Mouse (Mus musculus): ENCODE results near the gene Rps26. TPM values are rescaled to one million over a fixed set of nuclear protein-coding genes. Genes with fewer than 3 reads are reported as not detected.

Gene Rps26
- polyA plus RNA-seq (2017; shearing (Covaris generic)) = 866 TPM

DNA sequence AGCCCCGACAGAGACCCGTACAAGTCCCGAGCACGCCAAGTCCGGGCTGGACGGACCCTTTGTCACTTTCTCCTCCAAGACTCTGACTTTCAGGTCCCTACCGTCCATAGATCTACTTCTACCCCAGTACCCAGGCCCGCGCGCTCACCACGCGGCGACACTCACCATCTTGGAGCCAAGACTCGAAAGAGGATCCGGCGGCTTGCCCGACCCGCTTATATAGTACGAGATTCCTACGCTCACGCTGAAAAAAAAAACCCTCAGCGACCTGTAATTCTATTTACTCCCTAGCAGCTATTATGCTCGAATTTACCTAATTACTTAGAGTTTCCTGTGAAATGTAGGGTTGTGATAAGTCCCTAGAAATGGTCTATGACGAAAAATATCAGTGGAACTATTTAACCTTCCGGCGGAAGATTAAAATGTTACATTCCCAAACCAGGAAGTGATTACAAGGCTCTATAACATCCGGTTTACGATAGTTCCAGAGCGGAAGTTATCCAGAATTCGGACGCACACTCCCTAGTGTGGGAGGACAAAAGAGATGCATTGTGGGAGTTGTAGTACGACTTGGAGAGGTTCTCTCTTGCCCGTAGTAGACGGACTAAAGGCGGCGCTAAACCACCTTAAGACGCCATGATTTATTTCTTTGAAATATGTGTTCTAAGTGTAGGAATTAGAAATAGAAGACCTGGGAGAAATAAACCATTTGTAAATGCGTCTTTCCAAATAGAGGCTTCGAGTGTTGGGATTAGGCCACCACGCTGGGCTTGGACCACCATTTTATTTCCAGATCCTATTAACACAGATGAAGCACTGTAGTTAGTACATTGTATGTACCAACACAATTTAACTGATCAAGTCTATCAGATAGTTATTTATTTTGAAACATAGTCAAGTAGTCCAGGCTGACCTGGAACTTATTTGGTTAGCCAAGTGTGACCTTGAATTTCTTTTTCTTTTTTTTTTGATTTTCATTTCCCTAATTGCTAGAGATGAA is at the start of gene Rps26:
Gene Rps26 (minus strand): TSS at position 437 of the 1,000 bp plus-strand sequence.

GRCm38 (mm10) chr10:128673763-128674468 is 47.4 kb upstream of the Rps26 start, which contains the start of gene Suox:
TSS of gene Suox (minus strand) at chr10:128674073.

DNA sequence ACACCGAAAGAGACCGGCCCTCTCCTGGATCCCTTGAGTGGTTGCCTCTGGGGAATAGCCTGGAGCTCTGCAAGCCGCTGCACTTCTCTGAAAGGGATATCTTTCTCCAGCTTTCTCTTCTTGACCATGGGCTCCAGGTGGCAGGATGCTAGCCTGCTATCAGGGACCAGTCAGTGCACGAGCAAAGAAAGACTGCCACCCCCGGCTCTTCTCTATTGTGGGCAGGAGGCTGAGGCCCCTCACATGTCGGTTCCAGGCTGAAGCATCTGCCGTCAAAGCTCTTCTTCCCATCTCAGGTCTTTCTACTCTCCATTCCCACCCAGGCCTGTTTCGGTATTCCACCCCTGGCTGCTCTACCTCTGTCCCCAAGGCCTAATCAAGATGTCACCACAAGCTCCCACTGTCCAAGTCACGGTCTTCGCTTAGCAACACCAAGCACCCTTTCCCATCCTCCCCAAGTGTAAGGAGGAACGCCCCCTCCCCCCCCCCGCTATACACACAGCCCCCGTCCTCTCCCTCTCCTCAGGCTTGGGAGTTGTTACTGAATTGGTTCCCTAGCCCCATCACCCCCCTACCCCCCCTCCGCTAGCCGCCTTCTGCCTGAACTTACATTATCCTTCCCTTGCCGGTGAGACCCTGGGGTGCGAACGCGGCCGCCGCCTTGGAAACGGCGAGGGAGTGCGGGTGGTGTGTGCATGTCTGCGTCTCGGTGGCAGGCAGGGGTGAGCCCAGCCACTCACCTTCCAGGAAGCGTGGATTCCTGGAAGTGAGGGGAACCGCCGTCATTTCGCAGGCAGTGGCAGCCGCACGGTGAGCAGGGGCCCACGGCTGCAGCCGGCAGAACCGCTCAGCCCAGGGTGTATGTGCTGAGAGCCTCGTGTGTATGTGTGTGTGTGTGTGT is 18.8 kb upstream of the Rps26 start, which contains the start of gene Ikzf4:
Gene Ikzf4 (minus strand): TSS at position 881 of the 901 bp plus-strand sequence.

DNA sequence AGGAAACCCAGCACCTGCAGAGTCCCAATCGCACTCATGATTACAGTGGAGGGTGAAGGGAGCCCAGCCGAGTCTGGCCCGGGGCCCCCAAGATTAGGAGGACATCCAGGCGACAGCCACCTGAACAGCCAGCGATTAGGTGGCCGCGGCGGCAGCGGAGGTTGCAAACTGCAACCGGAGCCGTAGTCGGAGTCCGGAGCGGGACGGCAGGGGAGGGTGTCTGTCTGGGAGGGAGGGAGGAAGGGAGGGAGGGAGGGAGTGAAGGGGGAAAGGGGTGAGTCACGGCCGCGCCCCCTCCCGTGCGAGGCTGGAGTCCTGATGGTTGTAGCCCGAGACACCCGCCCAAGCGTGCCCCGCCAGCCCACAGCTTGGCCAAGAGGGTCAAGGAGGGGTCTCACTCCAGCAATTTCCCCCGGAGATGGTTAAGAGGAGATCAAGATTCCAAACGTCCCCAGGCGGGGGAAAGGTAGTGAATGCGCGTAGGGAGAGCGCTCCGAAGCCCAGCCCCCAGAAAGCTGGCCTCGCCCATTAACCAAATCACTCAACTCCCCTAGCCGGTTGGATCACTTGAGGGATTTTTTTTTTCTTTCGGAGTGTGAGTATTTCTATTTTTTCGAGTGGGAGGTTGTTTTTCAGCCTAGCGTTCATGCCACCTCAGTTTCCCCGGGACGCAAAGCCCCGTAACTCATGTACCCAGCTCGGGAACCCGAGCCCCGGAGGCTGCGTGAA is 36.9 kb downstream of the Rps26 start, which contains the start of gene Erbb3:
Gene Erbb3 (minus strand): TSS at position 189 of the 729 bp plus-strand sequence.

Other genes with a start within 250 kb of the Rps26 start
- gene Ankrd52, start 249.6 kb downstream of the Rps26 start, polyA plus RNA-seq (2017; shearing (Covaris generic)) = 1.5 TPM
- gene Slc39a5, start 225.5 kb downstream of the Rps26 start, polyA plus RNA-seq (2017; shearing (Covaris generic)) = not detected
- 131 TPM for gene Nabp2, start 215.3 kb downstream of the Rps26 start, polyA plus RNA-seq (2017; shearing (Covaris generic))
- 50.5 TPM for gene Rnf41, start 215.1 kb downstream of the Rps26 start, polyA plus RNA-seq (2017; shearing (Covaris generic))
- gene Smarcc2, start 167.5 kb downstream of the Rps26 start, polyA plus RNA-seq (2017; shearing (Covaris generic)) = 134 TPM
- gene Myl6, start 132.6 kb downstream of the Rps26 start, polyA plus RNA-seq (2017; shearing (Covaris generic)) = 1,630 TPM
- 4.7 TPM for gene Myl6b, start 128.1 kb downstream of the Rps26 start, polyA plus RNA-seq (2017; shearing (Covaris generic))
- 115 TPM for gene Esyt1, start 100.9 kb downstream of the Rps26 start, polyA plus RNA-seq (2017; shearing (Covaris generic))
- 34.2 TPM for gene Zc3h10, start 79.0 kb downstream of the Rps26 start, polyA plus RNA-seq (2017; shearing (Covaris generic))
- 3,447 TPM for gene Rpl41, start 77.4 kb downstream of the Rps26 start, polyA plus RNA-seq (2017; shearing (Covaris generic))
- 43.8 TPM for gene Pa2g4, start 60.8 kb downstream of the Rps26 start, polyA plus RNA-seq (2017; shearing (Covaris generic))
- 12.0 TPM for gene Erbb3, start 37.1 kb downstream of the Rps26 start, polyA plus RNA-seq (2017; shearing (Covaris generic))
- 123 TPM for gene Ikzf4, start 19.2 kb upstream of the Rps26 start, polyA plus RNA-seq (2017; shearing (Covaris generic))
- 50.8 TPM for gene Suox, start 47.3 kb upstream of the Rps26 start, polyA plus RNA-seq (2017; shearing (Covaris generic))
- gene Rab5b, start 69.5 kb upstream of the Rps26 start, polyA plus RNA-seq (2017; shearing (Covaris generic)) = 55.3 TPM
- gene Pmel, start 77.4 kb upstream of the Rps26 start, polyA plus RNA-seq (2017; shearing (Covaris generic)) = 7.0 TPM
- 42.1 TPM for gene Cdk2, start 78.3 kb upstream of the Rps26 start, polyA plus RNA-seq (2017; shearing (Covaris generic))
- 777 TPM for gene Dgka, start 118.1 kb upstream of the Rps26 start, polyA plus RNA-seq (2017; shearing (Covaris generic))
- gene Pym1, start 121.1 kb upstream of the Rps26 start, polyA plus RNA-seq (2017; shearing (Covaris generic)) = 41.7 TPM
- gene Mmp19, start 164.2 kb upstream of the Rps26 start, polyA plus RNA-seq (2017; shearing (Covaris generic)) = 0.12 TPM
- gene Dnajc14, start 177.3 kb upstream of the Rps26 start, polyA plus RNA-seq (2017; shearing (Covaris generic)) = 132 TPM
- gene Tmem198b, start 177.6 kb upstream of the Rps26 start, polyA plus RNA-seq (2017; shearing (Covaris generic)) = 6.7 TPM
- gene Sarnp, start 190.6 kb upstream of the Rps26 start, polyA plus RNA-seq (2017; shearing (Covaris generic)) = 152 TPM
- 77.1 TPM for gene Ormdl2, start 194.9 kb upstream of the Rps26 start, polyA plus RNA-seq (2017; shearing (Covaris generic))